Mouse (Mus musculus): Measurements from ENCODE around the gene 4930544D05Rik.

The 4930544D05Rik gene

GRCm38 (mm10) chr11:70598451-70598953 is 17.1 kb upstream of the 4930544D05Rik start:
- no peak for DNase-seq (ENCODE audit: low spot score)

- DNase-seq (ENCODE audit: low spot score), result peak; percentile 69
These were observed 10.6 kb upstream of the 4930544D05Rik start for GRCm38 (mm10) chr11:70605024-70605566.

DNA sequence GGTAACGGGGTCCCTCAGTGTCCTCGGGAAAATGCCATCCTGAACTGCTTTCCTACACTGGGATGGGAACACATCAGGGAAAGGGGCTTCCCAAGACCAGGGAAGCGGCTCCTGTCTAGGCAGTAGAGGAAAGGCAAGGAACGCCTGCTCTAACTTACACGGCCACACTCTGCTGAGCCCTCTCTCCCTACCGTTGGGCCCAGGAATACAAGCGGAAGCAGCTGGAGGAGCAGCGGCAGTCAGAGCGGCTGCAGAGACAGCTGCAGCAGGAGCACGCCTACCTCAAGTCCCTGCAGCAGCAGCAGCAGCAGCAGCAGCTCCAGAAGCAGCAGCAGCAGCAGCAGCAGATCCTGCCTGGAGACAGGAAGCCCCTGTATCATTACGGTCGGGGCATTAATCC is 8.9 kb upstream of the 4930544D05Rik start:
- no peak for DNase-seq (ENCODE audit: low spot score)

GRCm38 (mm10) chr11:70607611-70608010 is 8.0 kb upstream of the 4930544D05Rik start:
- no peak for DNase-seq (ENCODE audit: low spot score)

GRCm38 (mm10) chr11:70608381-70609066 is 7.1 kb upstream of the 4930544D05Rik start:
- DNase-seq (ENCODE audit: low spot score), result no peak

- no peak for DNase-seq (ENCODE audit: low spot score)
These were observed 4.9 kb upstream of the 4930544D05Rik start for GRCm38 (mm10) chr11:70610752-70611151.

DNA sequence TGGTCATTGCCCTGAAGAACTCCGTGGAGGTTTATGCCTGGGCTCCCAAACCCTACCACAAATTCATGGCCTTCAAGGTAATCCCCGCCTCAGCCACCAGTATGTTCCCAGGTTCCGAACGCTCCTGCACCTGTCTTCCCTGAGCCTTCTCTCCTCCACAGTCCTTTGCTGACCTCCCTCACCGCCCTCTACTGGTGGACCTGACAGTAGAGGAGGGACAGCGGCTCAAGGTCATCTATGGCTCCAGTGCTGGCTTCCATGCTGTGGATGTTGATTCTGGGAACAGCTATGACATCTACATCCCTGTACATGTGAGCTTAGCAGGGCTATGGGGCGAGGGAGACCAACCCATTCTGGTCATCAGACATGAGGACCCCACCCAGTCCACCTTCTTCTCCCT is 3.1 kb upstream of the 4930544D05Rik start:
- DNase-seq (ENCODE audit: low spot score), result no peak

- peak; percentile 66 for DNase-seq (ENCODE audit: low spot score)
These were observed 574 bp upstream of the 4930544D05Rik start for GRCm38 (mm10) chr11:70615074-70615473.

GRCm38 (mm10) chr11:70619101-70619500 is 3.5 kb downstream of the 4930544D05Rik start, which contains the start of gene Chrne:
Gene Chrne, minus strand, starts transcription at chr11:70619216.
- no peak for DNase-seq (ENCODE audit: low spot score)

DNA sequence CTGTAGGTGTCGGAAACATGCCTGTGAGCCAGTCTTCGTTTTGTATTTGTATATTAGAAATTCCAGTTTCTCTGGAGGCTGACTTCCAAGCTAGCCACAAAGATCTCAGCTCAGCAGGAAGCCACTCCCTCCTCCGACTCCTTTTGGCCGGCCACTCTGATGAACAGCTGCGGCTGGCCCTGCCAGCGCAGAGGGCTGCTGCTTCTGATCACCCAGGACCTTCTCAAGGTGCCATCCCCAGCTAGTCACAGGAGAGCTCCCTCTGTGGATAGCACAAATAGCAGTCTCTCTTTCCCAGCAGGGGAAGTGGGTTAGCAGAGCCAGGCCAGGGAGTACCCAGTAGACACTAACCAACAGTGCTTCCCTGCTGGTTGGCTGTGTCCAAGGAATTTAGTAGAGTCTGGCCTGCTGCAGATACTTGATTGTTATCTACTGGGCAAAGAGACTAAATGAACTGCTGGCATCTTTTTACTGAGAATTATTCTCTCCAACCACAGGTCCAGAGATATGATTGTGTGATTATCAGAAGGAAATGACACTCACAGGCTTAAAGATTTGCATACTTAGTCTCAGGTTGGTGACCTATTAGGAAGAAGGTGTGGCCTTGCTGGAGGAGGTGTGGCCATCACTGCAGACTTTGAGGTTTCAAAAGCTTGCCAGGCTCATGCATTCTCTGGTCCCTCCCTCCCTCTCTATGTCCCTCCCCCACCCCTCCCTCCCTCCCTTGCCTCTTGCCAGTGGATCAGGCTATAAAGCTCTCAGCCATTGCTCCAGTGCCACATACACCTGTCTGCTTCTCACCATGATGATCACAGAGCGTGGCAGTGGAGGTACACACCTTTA is 6.5 kb downstream of the 4930544D05Rik start:
- no peak for DNase-seq (ENCODE audit: low spot score)

GRCm38 (mm10) chr11:70623053-70623742 is 7.5 kb downstream of the 4930544D05Rik start:
- no peak for DNase-seq (ENCODE audit: low spot score)

DNA sequence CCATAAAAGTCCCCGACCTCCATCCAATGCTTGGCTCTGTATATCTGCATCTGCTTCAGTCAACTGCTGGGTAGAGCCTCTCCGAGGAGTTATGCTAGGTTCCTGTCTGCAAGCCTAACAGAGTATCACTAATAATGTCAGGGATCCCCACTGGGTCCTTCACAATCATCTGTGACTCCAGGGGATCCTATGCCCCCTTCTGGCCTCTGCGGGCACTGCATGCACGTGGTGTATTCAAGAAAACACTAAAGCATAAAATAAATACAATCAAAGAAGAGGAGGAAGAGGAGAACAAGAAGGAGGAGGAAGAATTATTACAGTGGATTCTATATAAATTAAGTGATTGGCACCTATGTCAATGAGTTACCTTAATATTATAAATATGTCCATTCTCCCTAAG is 9.8 kb downstream of the 4930544D05Rik start:
- DNase-seq (ENCODE audit: low spot score), result peak; percentile 62

DNA sequence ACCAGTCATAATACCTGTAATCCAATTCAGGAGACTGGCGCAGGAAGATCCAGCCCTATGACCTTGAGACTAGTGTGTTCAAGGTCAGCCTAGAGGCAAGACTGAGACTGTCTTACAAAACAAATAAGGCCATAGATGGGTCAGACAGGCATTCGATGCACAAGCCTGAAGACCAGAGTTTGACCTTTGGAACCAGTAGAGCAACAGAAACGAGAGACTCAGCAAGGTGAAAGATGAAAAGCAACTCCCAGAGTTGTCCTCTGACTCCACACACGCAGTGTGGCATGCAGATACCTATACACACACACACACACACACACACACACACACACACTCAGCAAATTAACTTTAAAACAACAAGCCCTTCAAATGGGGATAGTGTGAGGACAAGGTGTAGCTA is 11.2 kb downstream of the 4930544D05Rik start:
- no peak for DNase-seq (ENCODE audit: low spot score)

DNA sequence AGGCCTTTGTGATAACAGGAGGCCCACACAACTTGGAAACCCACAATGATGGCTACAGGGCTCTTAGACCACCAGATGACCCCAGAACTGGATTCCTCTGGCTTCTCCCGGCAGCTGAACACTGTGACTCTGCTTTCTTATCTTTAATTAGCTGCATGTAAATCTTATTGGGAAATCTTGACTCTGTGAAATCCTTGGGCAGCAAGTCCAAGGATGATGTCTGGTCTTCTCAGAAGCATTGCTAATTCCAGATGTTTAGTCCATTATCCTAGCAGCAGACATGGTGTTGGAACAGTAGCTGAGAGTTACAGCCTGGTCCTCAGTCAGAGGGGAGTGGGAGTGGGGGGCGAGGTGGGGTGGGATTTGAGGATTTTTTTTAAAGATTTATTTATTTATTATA is 12.8 kb downstream of the 4930544D05Rik start:
- no peak for DNase-seq (ENCODE audit: low spot score)

GRCm38 (mm10) chr11:70629557-70629956 is 13.9 kb downstream of the 4930544D05Rik start:
- DNase-seq (ENCODE audit: low spot score), result no peak

DNA sequence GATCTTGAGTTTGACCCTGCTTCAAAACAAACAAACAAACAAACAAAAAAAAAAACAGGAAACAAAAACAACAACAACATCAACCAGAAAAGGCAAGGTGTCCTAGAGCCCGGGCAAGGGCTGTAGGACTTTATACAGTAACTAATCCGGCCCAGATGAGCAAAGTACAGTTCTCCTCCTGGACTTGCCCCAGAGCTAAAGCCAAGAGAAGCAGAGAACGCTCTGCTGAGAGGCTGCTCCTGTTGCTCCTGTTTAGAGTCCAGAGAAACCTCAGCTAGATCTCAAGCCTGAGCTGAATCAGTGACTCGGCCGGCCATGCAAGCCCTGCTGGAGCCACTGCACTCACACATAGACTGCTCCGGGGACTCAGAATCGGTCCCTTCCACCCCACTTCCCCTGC is 14.5 kb downstream of the 4930544D05Rik start:
- DNase-seq (ENCODE audit: low spot score), result no peak

- DNase-seq (ENCODE audit: low spot score), result no peak
These were observed 20.0 kb downstream of the 4930544D05Rik start for GRCm38 (mm10) chr11:70635601-70636000.

DNA sequence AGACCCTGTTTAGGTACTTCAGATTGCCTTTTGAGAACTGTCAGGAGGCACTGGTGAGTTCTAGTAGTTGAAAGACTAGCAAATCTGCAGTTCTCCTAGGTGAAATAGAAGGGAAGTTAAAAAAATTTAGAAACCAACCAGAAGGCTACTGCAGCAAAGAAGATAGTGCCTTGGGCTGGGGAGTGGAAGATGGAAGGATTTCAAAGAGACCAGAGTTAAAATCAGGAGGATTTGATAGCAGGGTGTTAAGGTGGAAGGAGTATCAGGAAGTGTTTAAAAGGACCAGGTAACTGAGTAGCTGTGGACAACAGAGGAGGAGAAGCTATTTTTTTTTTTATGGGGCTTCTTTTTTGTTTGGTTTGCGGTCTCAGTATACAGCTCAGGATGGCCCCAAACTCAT is 22.1 kb downstream of the 4930544D05Rik start:
- DNase-seq (ENCODE audit: low spot score), result no peak

- no peak for DNase-seq (ENCODE audit: low spot score)
These were observed 22.6 kb downstream of the 4930544D05Rik start for GRCm38 (mm10) chr11:70638293-70638692.

DNA sequence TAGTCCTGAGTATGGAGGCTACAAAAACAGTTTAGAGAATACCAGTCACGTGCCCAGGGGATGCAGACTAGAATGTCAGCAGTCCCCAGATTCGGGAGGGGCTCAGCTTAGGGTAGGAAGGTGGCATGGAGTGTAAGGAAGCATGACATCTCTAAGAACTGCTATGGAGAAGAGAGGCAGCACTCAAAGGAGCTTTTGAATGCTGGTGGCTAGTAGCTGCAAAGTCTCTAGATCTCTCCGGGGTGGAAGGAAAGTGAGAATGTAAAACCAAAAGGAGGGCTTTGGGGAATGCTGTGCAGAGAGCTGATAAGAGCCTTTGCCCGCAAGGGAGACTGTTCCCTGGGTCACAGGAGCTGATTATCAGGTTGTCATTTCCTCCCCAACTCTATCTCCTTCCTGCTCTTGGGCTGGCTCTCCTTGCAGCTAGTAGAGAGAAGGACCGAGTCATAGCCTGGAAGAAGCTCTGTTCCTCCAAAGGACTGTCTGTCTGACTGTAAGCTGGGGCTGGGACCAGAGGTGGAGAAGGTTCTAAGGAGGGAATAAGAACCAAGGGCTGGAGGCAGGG is 23.1 kb downstream of the 4930544D05Rik start, which contains the start of gene Gp1ba:
Gp1ba (plus strand) TSS at position 409 of the 565 bp plus-strand sequence.
- DNase-seq (ENCODE audit: low spot score), result peak; percentile 66

GRCm38 (mm10) chr11:70639976-70640375 is 24.3 kb downstream of the 4930544D05Rik start:
- no peak for DNase-seq (ENCODE audit: low spot score)

DNA sequence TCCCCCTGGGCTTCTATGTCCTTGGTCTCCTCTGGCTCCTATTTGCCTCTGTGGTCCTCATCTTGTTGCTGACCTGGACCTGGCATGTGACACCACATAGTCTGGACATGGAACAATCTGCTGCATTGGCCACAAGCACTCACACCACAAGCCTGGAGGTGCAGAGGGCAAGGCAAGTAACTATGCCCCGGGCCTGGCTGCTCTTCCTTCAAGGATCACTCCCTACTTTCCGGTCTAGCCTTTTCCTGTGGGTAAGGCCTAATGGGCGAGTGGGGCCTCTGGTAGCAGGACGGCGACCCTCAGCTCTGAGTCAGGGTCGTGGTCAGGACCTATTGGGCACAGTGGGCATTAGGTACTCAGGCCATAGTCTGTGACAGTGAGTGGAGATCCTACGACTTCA is 25.6 kb downstream of the 4930544D05Rik start:
- no peak for DNase-seq (ENCODE audit: low spot score)

Measured in c-Kit-positive CD71-positive TER-119-positive erythroid progenitor cells, embryonic 14.5 days (primary cell).